Mouse (Mus musculus) layer of hippocampus, adult 9-10 months (tissue): ENCODE data around the gene Naif1.
A peak's percentile ranks its signal among the peaks of the same experiment; 100 is the strongest.
"Not testable (repeated sequence)": the region's sequence is repeated elsewhere in the genome, so short reads cannot be mapped to it uniquely, and the experiment has no call there.

Experiments used
- DNase-seq: peaks from one replicate; pipeline ENCODE4 v3.0.0; 2022; ENCODE audit warnings: low spot score

The Naif1 gene

GRCm38 (mm10) chr2:32455101-32455500, 4.8 kb downstream of the Naif1 start:
- DNase-seq: no peak

DNA sequence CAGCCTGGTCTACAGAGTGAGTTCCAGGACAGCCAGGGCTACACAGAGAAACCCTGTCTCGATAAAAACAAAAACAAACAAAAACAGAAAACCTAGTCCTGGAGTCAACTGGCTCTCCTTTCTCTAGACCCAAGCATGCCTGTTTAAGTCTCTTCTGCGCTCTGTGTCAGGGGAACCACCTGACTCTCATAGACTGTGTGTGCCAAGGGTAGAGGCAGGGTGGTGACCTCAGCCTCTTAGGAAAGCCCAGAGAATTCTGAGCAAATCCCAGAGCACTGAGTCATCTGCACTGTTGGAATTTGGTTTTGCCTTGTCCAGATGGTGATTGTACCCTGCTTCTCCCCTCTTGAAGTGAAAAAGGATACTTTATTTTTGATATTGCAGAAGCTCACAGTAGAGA, 8.0 kb downstream of the Naif1 start:
- no peak for DNase-seq

- no peak for DNase-seq
Observed at GRCm38 (mm10) chr2:32459657-32460056, 9.4 kb downstream of the Naif1 start.

DNA sequence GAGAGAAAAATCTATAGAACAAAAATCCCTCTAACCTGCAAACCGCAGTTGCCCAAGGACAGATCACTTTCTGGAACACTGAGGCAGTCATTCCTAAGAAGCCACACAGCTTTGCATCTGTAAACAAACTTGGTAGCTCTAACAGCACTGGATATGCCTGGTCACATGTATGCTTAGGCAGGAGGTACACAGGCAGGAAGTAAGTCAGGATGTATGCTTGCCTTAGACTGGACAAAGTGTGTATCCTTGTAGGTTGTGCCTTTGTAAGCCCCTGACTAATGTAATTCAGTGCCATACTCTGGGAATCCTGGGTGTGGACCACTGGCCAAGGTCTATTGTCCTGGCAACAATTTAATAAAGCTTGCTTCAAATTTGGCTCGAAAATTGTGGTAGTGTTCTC, 13.5 kb downstream of the Naif1 start:
- DNase-seq: no peak

- DNase-seq: no peak
Observed at GRCm38 (mm10) chr2:32464212-32464891, 14.1 kb downstream of the Naif1 start.

- DNase-seq: no peak
Observed at GRCm38 (mm10) chr2:32471001-32471680, 20.9 kb downstream of the Naif1 start.

- no peak for DNase-seq
Observed at GRCm38 (mm10) chr2:32471681-32472061, 21.4 kb downstream of the Naif1 start.

- not testable (repeated sequence) for DNase-seq
Observed at GRCm38 (mm10) chr2:32475361-32475760, 25.1 kb downstream of the Naif1 start.

- no peak for DNase-seq
Observed at GRCm38 (mm10) chr2:32482351-32482750, 32.1 kb downstream of the Naif1 start.

- no peak for DNase-seq
Observed at GRCm38 (mm10) chr2:32483179-32483875, 33.1 kb downstream of the Naif1 start.

GRCm38 (mm10) chr2:32484933-32485332, 34.7 kb downstream of the Naif1 start:
- DNase-seq: no peak

- DNase-seq: no peak
Observed at GRCm38 (mm10) chr2:32485751-32486150, 35.5 kb downstream of the Naif1 start.

DNA sequence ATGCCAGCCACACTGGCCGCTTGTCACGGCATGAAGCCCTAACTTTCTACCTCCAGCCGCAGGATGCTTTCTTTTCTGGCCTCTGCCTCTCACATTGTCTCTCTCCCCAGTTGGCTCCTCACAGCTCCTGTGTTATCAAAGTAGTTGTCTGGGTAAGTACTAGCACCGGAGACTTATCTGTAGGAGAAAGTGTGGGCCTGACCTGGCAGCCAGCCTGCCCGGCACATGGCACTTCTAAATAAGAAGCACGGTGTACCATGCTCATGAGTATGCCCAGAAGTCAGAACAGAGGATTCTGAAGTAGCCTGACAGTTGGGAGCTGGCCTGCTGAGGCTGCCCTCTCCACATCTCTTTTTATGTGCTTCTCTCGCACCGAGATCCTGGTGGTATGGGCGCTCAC, 35.9 kb downstream of the Naif1 start:
- DNase-seq: no peak

DNA sequence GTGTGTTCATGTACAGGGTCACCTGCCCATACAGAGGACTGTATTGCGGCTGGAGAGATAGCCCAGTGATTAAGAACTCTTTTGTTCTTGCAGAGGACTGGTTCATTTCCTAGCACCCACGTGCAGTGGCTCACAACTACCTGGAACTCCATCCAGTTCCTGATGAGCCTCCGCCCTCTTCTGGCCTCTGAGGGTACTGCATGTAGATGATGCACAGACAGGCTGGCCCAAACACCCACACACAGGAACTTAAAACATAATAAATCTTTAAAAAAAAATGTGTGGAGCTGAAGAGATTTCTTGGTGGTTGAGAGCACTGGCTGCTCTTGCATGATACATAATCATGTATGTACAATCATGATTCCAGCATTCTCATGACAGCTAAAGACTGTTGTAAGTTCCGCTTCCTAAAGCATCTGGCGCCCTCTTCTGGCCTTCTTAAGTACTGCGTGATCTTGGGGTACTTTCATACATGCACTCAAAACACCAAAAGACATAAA, 36.9 kb downstream of the Naif1 start:
- peak; percentile 97 for DNase-seq

- peak; percentile 73 for DNase-seq
Observed at GRCm38 (mm10) chr2:32488679-32489078, 38.4 kb downstream of the Naif1 start.

- DNase-seq: not testable (repeated sequence)
Observed at GRCm38 (mm10) chr2:32490730-32491129, 40.5 kb downstream of the Naif1 start.

- no peak for DNase-seq
Observed at GRCm38 (mm10) chr2:32492661-32493060, 42.4 kb downstream of the Naif1 start.

GRCm38 (mm10) chr2:32493301-32493701, 43.0 kb downstream of the Naif1 start:
- DNase-seq: no peak

DNA sequence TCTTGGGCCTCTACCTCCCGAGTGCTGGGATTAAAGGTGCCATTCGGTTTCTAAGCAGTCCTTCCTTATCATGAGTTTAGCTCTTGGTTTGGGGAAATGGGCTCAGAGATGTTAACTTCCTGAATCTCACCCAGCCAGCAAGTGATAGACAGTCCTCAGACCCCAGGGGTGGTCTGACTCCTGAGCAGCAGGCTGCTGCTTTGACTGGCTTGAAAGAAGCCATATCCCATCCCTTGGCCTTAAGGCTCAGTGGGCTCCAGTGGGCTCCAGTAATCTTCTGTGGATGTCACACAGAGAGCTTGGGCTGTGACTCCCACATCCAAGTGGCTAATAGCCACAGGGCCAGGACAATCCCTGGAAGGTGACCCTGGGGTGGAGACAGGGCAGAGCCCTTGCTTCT, 44.3 kb downstream of the Naif1 start:
- DNase-seq: no peak

DNA sequence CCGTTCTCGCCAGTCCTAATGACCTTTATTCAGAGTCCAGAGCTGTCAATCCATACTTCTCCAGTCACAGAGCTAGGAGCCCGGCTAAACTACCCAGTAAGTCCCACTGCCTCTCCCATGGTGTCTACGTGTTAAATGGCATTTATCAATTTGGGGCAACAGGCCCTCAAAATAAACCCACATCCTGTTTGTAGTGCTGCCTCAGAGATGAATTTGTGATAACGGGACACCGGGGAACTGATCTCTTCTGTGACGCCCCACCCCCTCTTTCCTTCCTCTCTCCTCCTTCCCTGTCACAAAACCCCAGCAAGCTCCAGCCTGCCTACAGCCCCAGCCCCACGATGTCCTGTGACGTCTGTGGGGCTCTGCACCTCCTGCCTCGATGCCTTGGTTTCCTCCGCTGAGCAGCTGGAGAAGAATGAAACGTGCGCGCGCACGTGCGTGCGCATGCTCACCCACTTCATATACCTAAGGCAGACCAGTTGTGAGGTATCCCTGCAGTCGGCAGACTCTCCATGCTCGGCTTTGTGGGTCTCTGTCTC, 45.0 kb downstream of the Naif1 start:
- DNase-seq: no peak

DNA sequence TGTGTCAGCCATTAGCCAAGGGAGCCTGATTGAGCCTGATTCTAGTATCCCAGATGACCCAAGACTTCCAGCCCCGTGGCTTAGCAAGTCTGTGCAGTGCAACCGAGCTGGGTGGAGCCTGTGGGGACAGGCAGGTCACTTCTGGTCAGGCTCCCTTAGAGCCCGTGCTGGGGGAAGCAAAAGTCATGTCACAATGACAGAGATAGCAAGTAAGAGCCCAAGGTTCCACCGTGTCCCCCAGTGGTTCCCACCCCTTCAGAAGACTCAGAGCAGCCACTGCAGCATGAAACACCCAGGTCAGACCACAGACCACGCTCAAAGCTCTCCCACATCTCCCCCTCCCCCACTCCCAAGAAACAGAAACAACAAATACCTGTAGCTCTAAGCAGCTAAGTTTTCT, 45.9 kb downstream of the Naif1 start:
- no peak for DNase-seq

GRCm38 (mm10) chr2:32499365-32499764, 49.1 kb downstream of the Naif1 start:
- no peak for DNase-seq

GRCm38 (mm10) chr2:32500461-32500860, 50.2 kb downstream of the Naif1 start:
- DNase-seq: no peak
